Mouse (Mus musculus): ENCODE measurements around the gene Mindy3.
"Not testable (repeated sequence)": the region's sequence is repeated elsewhere in the genome, so short reads cannot be mapped to it uniquely, and the experiment has no call there.

The Mindy3 gene

GRCm38 (mm10) chr2:12419262-12419655, at the start of gene Mindy3:
Mindy3 (minus strand) TSS chr2:12419470.
- peak; percentile 89 for DNase-seq (ENCODE audit: low spot score)

DNA sequence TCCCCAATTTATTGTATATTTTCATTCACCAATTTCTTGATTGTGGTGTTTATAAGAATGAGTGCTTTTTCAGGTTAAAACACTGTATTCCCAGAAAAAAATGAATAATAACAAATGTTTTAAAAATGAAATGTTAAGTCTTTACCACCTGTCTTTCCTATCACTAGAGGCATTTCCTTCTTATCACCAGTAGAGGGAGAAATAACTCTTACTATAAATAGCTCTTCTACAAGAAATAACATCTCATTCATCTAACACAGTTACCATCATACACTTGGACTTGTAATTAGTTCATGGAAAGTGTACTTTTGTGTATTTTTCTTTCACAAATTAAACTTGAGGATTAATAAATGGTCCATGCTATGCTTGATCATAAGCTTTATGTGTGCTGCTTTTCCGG, 40.5 kb upstream of the Mindy3 start:
- DNase-seq (ENCODE audit: low spot score): no peak

DNA sequence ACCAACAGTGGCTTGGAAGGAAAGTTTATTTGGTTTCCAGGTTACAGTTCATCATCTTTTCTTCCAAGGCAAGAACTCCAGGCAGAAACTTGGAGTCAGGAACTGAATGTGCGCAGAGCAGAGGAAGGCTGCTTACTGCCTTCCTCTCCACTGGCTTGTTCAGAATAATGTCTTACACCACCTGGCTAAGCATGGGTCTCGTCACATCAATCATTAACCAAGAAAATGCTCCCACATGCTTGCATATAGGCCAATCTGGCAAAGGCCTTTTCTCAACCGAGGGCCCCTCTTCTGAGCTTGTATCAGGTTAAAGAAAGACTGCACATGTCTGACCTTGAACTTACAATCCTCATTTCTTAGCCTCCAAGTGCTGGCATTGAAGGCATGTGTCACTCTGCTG, 30.8 kb upstream of the Mindy3 start:
- no peak for DNase-seq (ENCODE audit: low spot score)

DNA sequence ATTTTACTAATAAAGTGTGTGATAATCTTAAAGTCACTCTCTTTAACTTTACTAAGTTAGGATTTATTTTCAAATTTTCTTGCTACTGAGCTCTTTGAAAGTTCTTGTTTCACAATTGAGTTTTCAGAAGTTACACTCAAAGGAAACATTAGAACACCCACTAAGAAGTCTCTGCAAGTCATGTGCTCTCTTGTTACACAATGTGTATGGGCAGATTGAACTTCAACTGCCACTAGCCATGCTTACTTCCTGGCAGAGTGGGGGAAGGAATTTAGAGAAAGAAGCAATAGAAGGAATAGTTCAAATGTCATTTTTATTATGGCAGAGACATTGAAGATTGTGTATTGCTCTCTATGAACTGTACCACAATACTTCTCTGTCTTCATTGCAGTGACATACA, 20.9 kb upstream of the Mindy3 start:
- DNase-seq (ENCODE audit: low spot score): no peak

DNA sequence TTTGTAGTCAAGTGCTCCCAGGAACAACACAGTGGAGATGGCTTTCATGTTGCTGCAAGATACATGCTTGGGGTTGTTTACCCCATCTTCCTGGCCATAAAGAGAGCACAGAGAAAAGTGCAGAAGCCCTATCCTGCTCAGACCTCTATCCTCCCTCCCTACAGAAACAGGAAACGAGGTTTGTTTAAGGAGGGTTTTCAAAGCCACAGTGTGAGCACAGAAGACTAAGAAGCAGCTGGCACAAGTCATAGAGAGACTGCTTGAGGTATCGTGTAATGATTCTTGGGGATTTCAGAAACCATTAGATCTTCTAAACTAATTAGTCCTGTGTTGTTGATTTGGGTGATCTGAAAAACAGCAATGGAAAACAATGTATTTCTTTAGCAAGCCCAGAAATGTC, 20.3 kb upstream of the Mindy3 start:
- no peak for DNase-seq (ENCODE audit: low spot score)

GRCm38 (mm10) chr2:12438181-12438580, 18.9 kb upstream of the Mindy3 start:
- no peak for DNase-seq (ENCODE audit: low spot score)

- DNase-seq (ENCODE audit: low spot score): no peak
Observed at GRCm38 (mm10) chr2:12432055-12432454, 12.8 kb upstream of the Mindy3 start.

DNA sequence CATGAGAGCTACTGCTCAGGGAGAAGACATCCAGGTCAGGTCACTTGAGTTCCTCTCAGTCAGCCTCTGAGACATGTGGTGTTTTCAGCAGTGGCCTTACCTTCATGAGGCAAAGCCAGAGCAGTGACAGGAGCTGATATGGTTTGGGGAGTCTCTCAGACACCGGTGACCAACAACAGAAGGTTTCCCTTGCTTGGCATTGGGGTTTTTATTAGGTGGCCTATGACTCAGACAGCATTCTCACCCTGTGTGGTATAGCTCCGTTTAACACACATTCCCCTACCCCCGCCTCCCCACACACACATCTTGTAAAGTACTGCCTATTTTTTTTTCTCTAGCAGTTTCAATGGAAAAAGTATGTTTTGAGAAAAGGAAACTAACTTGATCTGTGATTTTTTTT, 5.1 kb upstream of the Mindy3 start:
- DNase-seq (ENCODE audit: low spot score): no peak

DNA sequence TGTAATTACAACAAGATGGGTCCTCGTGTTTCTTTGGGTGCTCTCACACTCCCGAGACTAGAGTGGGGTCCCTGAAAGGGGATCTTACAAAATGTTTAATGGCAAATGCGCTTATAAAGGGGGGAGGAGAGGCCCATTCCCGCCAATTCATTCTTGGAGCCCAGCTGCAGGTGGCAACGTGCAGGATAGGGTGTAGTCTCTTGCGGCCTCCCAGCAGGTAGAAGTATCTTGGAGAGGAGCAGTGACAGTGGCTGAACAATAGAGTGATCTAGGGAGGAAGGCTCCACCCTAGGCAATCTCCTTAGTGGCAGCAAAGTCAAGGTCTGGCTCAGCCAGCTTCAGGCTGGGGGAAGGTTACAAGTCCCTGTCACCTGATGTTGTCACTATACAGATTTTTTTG, 4.2 kb upstream of the Mindy3 start:
- not testable (repeated sequence) for DNase-seq (ENCODE audit: low spot score)

GRCm38 (mm10) chr2:12418534-12419261, 572 bp downstream of the Mindy3 start:
- no peak for DNase-seq (ENCODE audit: low spot score)

DNA sequence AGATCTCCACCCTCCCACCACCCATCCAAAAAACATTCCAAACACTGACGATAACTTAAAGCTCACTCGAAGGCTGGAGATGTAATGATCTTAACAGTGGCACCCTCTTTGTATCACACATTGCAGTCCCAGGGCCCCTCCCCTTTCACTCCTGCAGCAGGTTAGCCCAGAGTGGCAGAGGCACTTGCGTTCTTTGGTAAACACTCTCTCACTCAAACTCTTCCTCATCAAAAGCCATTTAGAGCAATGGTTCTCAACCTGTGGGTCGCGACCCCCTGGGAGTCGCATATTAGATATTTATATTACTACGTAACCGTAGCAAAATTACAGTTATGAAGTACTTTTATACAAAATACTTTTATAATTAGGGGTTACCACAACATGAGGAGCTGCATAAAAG, 1.1 kb downstream of the Mindy3 start:
- no peak for DNase-seq (ENCODE audit: low spot score)

DNA sequence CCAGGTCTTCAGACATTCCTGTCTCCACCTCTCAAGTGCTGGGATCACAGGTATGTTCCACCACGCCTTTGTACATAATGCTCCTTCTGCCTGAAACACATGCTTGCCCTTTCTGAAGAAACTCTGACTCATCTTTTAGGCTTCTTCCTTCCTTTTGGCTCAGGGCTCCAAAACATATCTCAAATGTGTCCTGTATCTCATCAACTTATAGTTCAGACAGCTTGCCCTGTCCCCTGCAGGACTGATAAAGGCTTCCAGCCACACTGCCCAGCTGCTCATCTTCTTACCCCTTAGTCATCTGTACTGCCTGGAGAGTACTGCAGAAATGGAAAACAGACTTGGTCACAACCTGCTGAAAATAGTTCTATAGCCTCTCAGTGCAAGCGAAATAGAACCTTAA, 7.0 kb downstream of the Mindy3 start:
- DNase-seq (ENCODE audit: low spot score): no peak

GRCm38 (mm10) chr2:12411129-12411528, 8.1 kb downstream of the Mindy3 start:
- DNase-seq (ENCODE audit: low spot score): no peak

GRCm38 (mm10) chr2:12406737-12407136, 12.5 kb downstream of the Mindy3 start:
- DNase-seq (ENCODE audit: low spot score): no peak

DNA sequence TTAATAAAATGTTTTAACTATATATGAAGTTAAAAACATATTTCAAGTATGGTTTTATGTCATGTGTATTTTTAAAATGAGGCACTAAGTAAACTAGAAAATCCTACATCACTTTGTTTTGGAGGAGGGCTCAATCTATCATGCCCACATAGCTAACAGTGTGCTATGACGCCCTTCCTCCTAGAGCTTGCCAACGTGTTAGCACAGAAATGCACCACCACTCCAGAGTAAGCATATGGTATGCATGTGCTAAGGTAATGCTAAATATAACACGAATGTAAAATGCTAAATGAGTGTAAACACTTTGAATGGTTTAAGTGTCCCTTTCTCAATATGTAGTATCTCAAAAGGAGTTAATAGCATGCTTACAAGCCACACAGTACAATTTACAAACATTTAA, 16.8 kb downstream of the Mindy3 start:
- no peak for DNase-seq (ENCODE audit: low spot score)

- no peak for DNase-seq (ENCODE audit: low spot score)
Observed at GRCm38 (mm10) chr2:12401137-12401536, 18.1 kb downstream of the Mindy3 start.

GRCm38 (mm10) chr2:12389028-12389427, 30.2 kb downstream of the Mindy3 start:
- DNase-seq (ENCODE audit: low spot score): peak; percentile 12

DNA sequence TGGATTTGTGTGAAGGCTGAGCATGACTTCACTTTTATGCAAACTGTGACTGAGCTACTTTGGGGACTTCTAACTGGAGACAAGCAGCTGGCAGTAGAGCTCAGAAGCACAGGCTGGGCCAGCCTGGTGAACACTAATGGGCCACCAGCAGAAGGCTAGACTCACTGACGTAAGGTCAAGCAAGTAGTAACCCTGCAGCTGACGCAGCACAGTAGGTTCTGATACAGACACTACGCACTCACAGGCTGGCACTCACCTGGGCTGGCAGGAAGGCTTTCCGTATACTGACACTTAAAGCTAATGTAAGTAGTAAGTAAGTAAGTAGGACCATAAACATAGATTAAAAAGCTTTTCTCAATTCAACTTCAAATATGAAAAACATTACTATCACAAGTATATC, 30.7 kb downstream of the Mindy3 start:
- DNase-seq (ENCODE audit: low spot score): no peak

- no peak for DNase-seq (ENCODE audit: low spot score)
Observed at GRCm38 (mm10) chr2:12384389-12384788, 34.9 kb downstream of the Mindy3 start.

- no peak for DNase-seq (ENCODE audit: low spot score)
Observed at GRCm38 (mm10) chr2:12382650-12383049, 36.6 kb downstream of the Mindy3 start.

GRCm38 (mm10) chr2:12380233-12380632, 39.0 kb downstream of the Mindy3 start:
- DNase-seq (ENCODE audit: low spot score): no peak

DNA sequence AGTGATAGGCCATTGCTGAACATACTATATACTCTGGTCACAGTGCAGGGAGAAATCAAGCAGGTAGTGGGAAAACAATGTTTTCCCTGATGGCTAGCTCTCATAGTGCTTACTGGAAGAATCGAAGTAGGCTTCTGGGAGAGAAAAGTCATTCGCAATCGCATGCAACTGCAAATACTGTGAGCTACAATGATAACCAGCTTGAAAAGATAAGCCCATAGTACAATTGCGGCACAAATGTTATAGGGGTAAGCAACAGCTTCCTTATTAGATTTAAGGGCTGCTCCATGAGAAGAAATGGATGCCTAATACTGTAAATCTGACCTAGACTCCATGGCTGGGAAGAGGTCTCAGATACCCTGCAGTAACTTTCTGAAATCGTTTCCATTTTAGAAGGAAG, 40.7 kb downstream of the Mindy3 start:
- no peak for DNase-seq (ENCODE audit: low spot score)

- no peak for DNase-seq (ENCODE audit: low spot score)
Observed at GRCm38 (mm10) chr2:12377024-12377423, 42.2 kb downstream of the Mindy3 start.

- DNase-seq (ENCODE audit: low spot score): no peak
Observed at GRCm38 (mm10) chr2:12372883-12373282, 46.4 kb downstream of the Mindy3 start.

Measured in urinary bladder, postnatal 25 days (tissue).